Mouse (Mus musculus) cortical plate, adult 2 months (tissue): ENCODE measurements around the gene Pcbp3.

Experiments
- CTCF ChIP-seq: fragments of 200-500 bp; IDR thresholded peaks from 2 replicates; pipeline ENCODE4 v1.5.1; 2011; ENCODE audit warnings: mild to moderate bottlenecking, control low read depth, low read length; ENCODE audit not compliant: insufficient read depth; ENCODE audit errors: extremely low read depth
- POLR2A ChIP-seq: fragments of 200-500 bp; IDR thresholded peaks from 2 replicates; pipeline ENCODE4 v1.6.1; 2011; ENCODE audit warnings: mild to moderate bottlenecking, low read length, control low read depth; ENCODE audit not compliant: insufficient read depth; ENCODE audit errors: extremely low read depth

DNA sequence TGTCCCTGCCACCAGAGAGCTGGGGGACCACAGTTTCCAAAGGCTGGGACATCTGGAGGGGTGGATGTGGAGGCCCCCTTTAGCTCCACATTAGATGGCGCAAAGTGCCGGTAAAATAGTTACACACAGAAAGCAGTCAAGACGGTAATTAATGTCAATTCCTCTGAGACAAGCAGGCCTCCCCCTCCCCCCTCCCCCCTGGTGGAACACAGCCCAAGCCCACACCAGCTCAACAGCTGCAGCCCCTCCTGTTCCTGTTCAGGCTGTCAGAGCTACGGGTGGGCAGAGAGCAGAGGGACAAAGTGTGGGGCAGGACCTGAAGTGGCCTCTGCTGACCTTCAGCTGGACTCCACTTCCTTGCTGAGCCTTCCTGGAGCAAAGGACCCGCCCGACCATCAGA, 2.7 kb upstream of the Pcbp3 start:
- TF ChIP-seq POLR2A = no peak
- no peak for TF ChIP-seq CTCF
